20 mouse cellular contexts compared by ENCODE assay signal in genomic region chr3:96178902-96179301, GRCm38 (mm10). TPM values are rescaled to one million over a fixed set of nuclear protein-coding genes. Genes with fewer than 3 reads are reported as not detected.
DNase-seq lines count a peak whose midpoint lies in the region; ATAC-seq and TF ChIP-seq lines count a peak whose summit lies in the region.
"Had no signal": no experiment of that assay in that cellular context is flagged by ENCODE, and none has a peak within 500 bp of the region (broad histone marks: within the 10 kb centered on the region; RNA-seq: fewer than 3 reads in every experiment).

No protein-coding gene starts in this region.

- H3K4me2 ChIP-seq in midbrain, embryonic 12.5 days (replicated peaks): no peak overlapping the region
- no peak overlapping the region for H3K4me2 ChIP-seq in midbrain, embryonic 14.5 days (ENCODE audit: low read length)
- H3K4me2 ChIP-seq: embryonic facial prominence, embryonic 13.5 days; embryonic facial prominence, embryonic 15.5 days; forebrain, embryonic 13.5 days; forebrain, embryonic 15.5 days had no signal

- WGBS in midbrain, embryonic 12.5 days: 88% methylated on average over 2 of the region's 2 CpGs
- WGBS in midbrain, embryonic 14.5 days: 86% methylated on average over 2 of the region's 2 CpGs

- intact Hi-C loops in heart, postnatal 14 days (cut with DNase I): no loop called here

- peaks cover 45% of the 10 kb centered on the region for H3K36me3 ChIP-seq in midbrain, embryonic 12.5 days
- H3K36me3 ChIP-seq in midbrain, embryonic 14.5 days (ENCODE audit: control insufficient read depth, insufficient read depth, low read length): peaks cover 48% of the 10 kb centered on the region

- 0 out of 2 replicates have a peak overlapping the region, but pooled peaks have one; percentile 25 for H3K27ac ChIP-seq in midbrain, embryonic 12.5 days (replicated peaks)
- H3K27ac ChIP-seq in midbrain, embryonic 14.5 days (replicated peaks; ENCODE audit: low read depth, low read length): no peak overlapping the region
- no peak overlapping the region for H3K27ac ChIP-seq in embryonic fibroblast, embryonic 13.5 days (ENCODE audit: insufficient read depth, low read length)
- H3K27ac ChIP-seq: embryonic facial prominence, embryonic 13.5 days; embryonic facial prominence, embryonic 15.5 days; forebrain, embryonic 13.5 days; forebrain, embryonic 15.5 days had no signal

- DNase-seq in cerebellum, adult 9-10 months: peak; percentile 39
- DNase-seq in cerebellum, adult 11-12 months: no peak
- no peak for DNase-seq in midbrain, embryonic 14.5 days
- DNase-seq in cerebellum, adult 9-11 months: no peak
- no peak for DNase-seq in heart, postnatal 14 days
- DNase-seq: adrenal gland, adult 8-10 months; B cell, adult 2 months; cerebellum, adult 8-10 months; embryo, embryonic 11 days; forebrain, postnatal 0 days had no signal

- no peak for TF ChIP-seq CTCF in embryonic fibroblast, embryonic 13.5 days (IDR thresholded peaks at IDR 0.05; ENCODE audit: borderline replicate concordance, insufficient read depth, low read length)

- H3K9me3 ChIP-seq in midbrain, embryonic 12.5 days: no peaks in the 10 kb centered on the region
- H3K9me3 ChIP-seq in midbrain, embryonic 14.5 days (ENCODE audit: control insufficient read depth, low read length): no peaks in the 10 kb centered on the region
- H3K9me3 ChIP-seq: embryonic facial prominence, embryonic 13.5 days; embryonic facial prominence, embryonic 15.5 days; forebrain, embryonic 13.5 days; forebrain, embryonic 15.5 days had no signal

- no peak overlapping the region for H3K9ac ChIP-seq in midbrain, embryonic 12.5 days (replicated peaks)
- H3K9ac ChIP-seq in midbrain, embryonic 14.5 days (replicated peaks; ENCODE audit: low read length): no peak overlapping the region
- H3K9ac ChIP-seq: embryonic facial prominence, embryonic 13.5 days; embryonic facial prominence, embryonic 15.5 days; forebrain, embryonic 13.5 days; forebrain, embryonic 15.5 days; forebrain, postnatal 0 days had no signal

- peaks cover 36% of the 10 kb centered on the region for H3K4me1 ChIP-seq in midbrain, embryonic 12.5 days
- peaks cover 25% of the 10 kb centered on the region for H3K4me1 ChIP-seq in midbrain, embryonic 14.5 days (ENCODE audit: control insufficient read depth, insufficient read depth, low read length)
- peaks cover 4% of the 10 kb centered on the region; the same call in 1 of the 2 replicates for H3K4me1 ChIP-seq in embryonic fibroblast, embryonic 13.5 days (ENCODE audit: control insufficient read depth, insufficient read depth, low read length)

- peaks cover 8% of the 10 kb centered on the region; the same call in 1 of the 2 replicates for H3K27me3 ChIP-seq in midbrain, embryonic 12.5 days
- no peaks in the 10 kb centered on the region for H3K27me3 ChIP-seq in midbrain, embryonic 14.5 days (ENCODE audit: control insufficient read depth, insufficient read depth, low read length)
- H3K27me3 ChIP-seq: embryonic facial prominence, embryonic 13.5 days; embryonic facial prominence, embryonic 15.5 days; forebrain, embryonic 13.5 days; forebrain, embryonic 15.5 days; Patski had no signal

- no peak for ATAC-seq in midbrain, embryonic 12.5 days (ENCODE audit: low FRiP score, low read depth)
- ATAC-seq in midbrain, embryonic 14.5 days (ENCODE audit: low FRiP score, low TSS enrichment): no peak
- ATAC-seq: activated CD4-positive, CD25-positive, alpha-beta regulatory T cell, adult 4 months; CD4-positive, CD25-positive, alpha-beta regulatory T cell, adult 4 months; forebrain, embryonic 13.5 days; forebrain, embryonic 15.5 days; forebrain, postnatal 0 days; Patski had no signal

- no peak overlapping the region for H3K4me3 ChIP-seq in midbrain, embryonic 12.5 days
- H3K4me3 ChIP-seq in midbrain, embryonic 14.5 days (replicated peaks; ENCODE audit: low read depth, low read length): no peak overlapping the region
- H3K4me3 ChIP-seq in embryonic fibroblast, embryonic 13.5 days (ENCODE audit: insufficient read depth, low read length): no peak overlapping the region
- H3K4me3 ChIP-seq: embryonic facial prominence, embryonic 13.5 days; embryonic facial prominence, embryonic 15.5 days; forebrain, embryonic 13.5 days; forebrain, embryonic 15.5 days had no signal

- 0 out of 2 replicates have a peak, but pooled peaks have one; percentile 11 for TF ChIP-seq POLR2A in embryonic fibroblast, embryonic 13.5 days (IDR thresholded peaks at IDR 0.05; ENCODE audit: low read depth, low read length)

RNA-seq across cellular contexts. Expression of gene Sv2a, which starts 2.0 kb away (rescaled TPM):
- 30.0 and 34.8 TPM in 2 replicates for polyA plus RNA-seq in midbrain, embryonic 12.5 days (2016; fragmentation: Nextera tagmentation; extraction: Ambion mirVana)
- polyA plus RNA-seq in midbrain, embryonic 14.5 days (2014; fragmentation: Nextera tagmentation; extraction: Ambion mirVana): 91.6 and 120 TPM in 2 replicates
- polyA plus RNA-seq in embryonic fibroblast, embryonic 13.5 days (2011; ENCODE audit: insufficient read length, low read depth, missing spikeins): 1.8 and 2.0 TPM in 2 replicates
- total RNA-seq in heart, postnatal 14 days (2021): 1 to 10 TPM; 7.0 to 7.7 TPM

RNA-seq across cellular contexts. Expression of gene Sf3b4, which starts 6.8 kb away (rescaled TPM):
- 173 and 181 TPM in 2 replicates for polyA plus RNA-seq in midbrain, embryonic 12.5 days (2016; fragmentation: Nextera tagmentation; extraction: Ambion mirVana)
- polyA plus RNA-seq in midbrain, embryonic 14.5 days (2014; fragmentation: Nextera tagmentation; extraction: Ambion mirVana): 146 and 148 TPM in 2 replicates
- polyA plus RNA-seq in embryonic fibroblast, embryonic 13.5 days (2011; ENCODE audit: insufficient read length, low read depth, missing spikeins): 63.3 and 70.6 TPM in 2 replicates
- 10 to 100 TPM; 18.3 to 22.3 TPM for total RNA-seq in heart, postnatal 14 days (2021)

RNA-seq across cellular contexts. Expression of gene Mtmr11, which starts 17.1 kb away (rescaled TPM):
- polyA plus RNA-seq in midbrain, embryonic 12.5 days (2016; fragmentation: Nextera tagmentation; extraction: Ambion mirVana): 13.9 and 16.0 TPM in 2 replicates
- 6.1 and 11.8 TPM in 2 replicates for polyA plus RNA-seq in midbrain, embryonic 14.5 days (2014; fragmentation: Nextera tagmentation; extraction: Ambion mirVana)
- polyA plus RNA-seq in embryonic fibroblast, embryonic 13.5 days (2011; ENCODE audit: insufficient read length, low read depth, missing spikeins): 41.8 and 52.6 TPM in 2 replicates
- total RNA-seq in heart, postnatal 14 days (2021): 1 to 10 TPM; 3.1 to 4.0 TPM

RNA-seq across cellular contexts. Expression of gene Bola1, which starts 40.6 kb away (rescaled TPM):
- polyA plus RNA-seq in midbrain, embryonic 12.5 days (2016; fragmentation: Nextera tagmentation; extraction: Ambion mirVana): 66.9 and 71.6 TPM in 2 replicates
- 63.0 and 69.6 TPM in 2 replicates for polyA plus RNA-seq in midbrain, embryonic 14.5 days (2014; fragmentation: Nextera tagmentation; extraction: Ambion mirVana)
- 9.6 and 10.4 TPM in 2 replicates for polyA plus RNA-seq in embryonic fibroblast, embryonic 13.5 days (2011; ENCODE audit: insufficient read length, low read depth, missing spikeins)
- total RNA-seq in heart, postnatal 14 days (2021): 10 to 100 TPM; 17.5 to 18.2 TPM

RNA-seq across cellular contexts. Expression of gene Hist2h2ab, which starts 40.8 kb away (rescaled TPM):
- polyA plus RNA-seq in midbrain, embryonic 12.5 days (2016; fragmentation: Nextera tagmentation; extraction: Ambion mirVana): 0.96 and 1.2 TPM in 2 replicates
- not detected in 2 replicates for polyA plus RNA-seq in midbrain, embryonic 14.5 days (2014; fragmentation: Nextera tagmentation; extraction: Ambion mirVana)
- not detected in 2 replicates for polyA plus RNA-seq in embryonic fibroblast, embryonic 13.5 days (2011; ENCODE audit: insufficient read length, low read depth, missing spikeins)
- total RNA-seq in heart, postnatal 14 days (2021): 1 to 10 TPM; 4.4 to 5.2 TPM
- polyA plus RNA-seq: CD4-positive, CD25-positive, alpha-beta regulatory T cell, adult 4 months; embryonic facial prominence, embryonic 11.5 days; embryonic facial prominence, embryonic 15.5 days; forebrain, postnatal 0 days had no signal

Comparison
In these comparisons a context has a peak if more than half of its experiments do, and no peak if none do; other contexts are left out.
1. RNA of gene Sv2a, which starts 2.0 kb away (polyA plus RNA-seq): 91.6 to 120 TPM in midbrain, embryonic 14.5 days and 30.0 to 34.8 TPM in midbrain, embryonic 12.5 days; 1.8 to 2.0 TPM in embryonic fibroblast, embryonic 13.5 days; every median in the first group is over 10 times any median in the second.